Mouse (Mus musculus): ENCODE results near the gene Gpr108.
A peak's percentile ranks its signal among the peaks of the same experiment; 100 is the strongest.

The Gpr108 gene

DNA sequence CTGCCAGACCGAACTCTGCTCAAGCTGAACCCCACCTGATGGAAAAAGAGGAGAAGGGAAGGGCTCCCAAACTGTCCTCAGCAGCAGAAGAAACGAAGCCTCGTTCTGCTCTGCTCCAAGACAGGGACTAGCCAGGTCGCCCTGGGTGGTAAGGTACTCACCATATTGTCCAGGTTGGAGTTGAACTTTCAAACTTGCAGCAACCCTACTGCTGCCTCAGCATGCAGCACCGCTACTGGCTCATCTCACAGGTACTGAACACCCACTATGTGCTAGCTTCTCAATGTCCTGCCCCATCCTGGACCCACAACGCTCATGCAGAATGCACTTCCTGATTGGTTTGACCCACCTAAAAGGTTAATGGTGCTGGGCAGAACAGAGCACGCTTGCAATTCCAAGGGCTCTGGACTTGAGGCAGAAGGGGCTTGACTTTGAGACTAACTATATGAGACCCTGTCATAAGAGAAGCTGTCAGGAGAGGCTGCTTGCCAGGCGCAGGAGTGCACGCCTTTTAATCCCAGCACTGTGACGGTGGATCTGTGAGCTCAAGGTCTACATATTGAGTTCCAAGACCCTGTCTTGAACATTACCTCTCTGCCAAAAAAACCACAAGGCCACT lies 2.8 kb downstream of the Gpr108 start:
- DNase-seq (ENCODE audit: low read depth) = no peak

DNA sequence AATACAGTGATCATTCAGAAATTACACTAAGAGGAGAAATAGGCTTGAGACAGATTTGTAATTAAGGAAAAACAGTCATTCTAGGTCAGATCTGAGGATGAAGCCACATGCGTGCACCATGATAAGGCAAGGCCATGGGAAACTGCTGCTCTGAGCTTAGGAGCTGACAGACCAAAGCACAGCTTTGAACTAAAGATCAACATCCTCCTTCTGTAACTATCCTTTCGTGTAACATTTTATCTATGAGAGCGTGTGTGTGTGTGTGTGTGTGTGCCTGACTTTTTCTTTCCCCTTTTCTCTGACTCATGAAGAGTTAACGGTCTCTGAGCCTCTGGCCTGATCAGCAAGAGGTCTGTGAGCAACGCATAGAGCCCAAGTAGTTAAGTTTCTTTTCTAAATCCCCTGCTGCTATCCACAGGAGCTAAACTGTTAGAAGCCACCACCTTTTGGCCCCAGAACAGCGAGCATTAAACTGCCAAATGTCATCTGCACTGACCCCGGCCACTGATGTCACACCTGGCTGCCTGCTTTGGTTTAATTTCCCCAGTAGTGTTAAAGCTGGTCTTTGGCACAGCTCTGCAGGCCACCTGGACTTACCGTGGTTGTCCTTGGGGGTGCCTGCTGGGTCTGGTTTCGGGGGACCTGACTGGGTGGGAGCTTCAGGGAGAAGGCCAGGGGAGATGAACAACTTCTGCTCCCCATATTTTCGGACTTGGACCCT lies 4.4 kb downstream of the Gpr108 start:
- DNase-seq (ENCODE audit: low read depth) = no peak

DNA sequence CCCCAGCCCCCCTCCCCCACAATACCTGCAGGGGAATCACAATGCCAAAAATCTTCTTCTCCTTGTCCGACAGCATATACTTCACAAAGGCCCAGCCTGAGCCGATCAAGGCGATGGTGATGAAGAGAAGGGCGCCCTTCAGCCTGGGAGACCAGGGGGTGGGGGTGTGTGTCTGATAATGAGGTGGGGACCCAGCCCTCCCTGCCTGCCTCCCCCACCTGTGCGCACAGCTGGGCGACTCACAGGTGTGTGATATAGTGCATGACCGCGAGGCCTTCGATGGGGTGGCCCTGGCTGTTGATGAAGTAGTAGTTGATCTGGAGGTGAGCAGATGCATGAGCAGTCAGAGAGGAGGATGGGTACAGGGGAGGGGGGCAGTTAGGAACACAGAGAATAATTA lies 11.1 kb downstream of the Gpr108 start:
- DNase-seq (ENCODE audit: low read depth) = no peak

DNA sequence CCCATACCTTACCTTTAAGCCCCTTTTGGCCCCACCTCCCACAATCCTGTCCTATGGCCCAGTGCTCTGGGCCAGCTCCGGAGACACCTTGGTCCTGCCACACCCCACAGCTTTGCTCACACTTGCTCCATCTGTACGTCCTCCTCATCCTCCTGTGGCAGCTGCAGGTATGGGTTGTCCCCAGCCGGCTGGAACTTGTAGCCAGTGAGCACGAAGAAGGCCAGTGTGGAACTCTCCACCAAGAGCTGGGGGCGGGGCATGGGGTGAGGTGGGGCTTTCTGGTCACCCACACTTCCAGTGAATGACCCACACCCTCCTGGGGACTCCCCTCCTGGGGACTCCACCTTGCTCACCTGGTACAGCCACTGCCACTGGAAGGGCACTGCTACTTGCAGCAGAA lies 12.4 kb downstream of the Gpr108 start:
- DNase-seq (ENCODE audit: low read depth) = no peak

DNA sequence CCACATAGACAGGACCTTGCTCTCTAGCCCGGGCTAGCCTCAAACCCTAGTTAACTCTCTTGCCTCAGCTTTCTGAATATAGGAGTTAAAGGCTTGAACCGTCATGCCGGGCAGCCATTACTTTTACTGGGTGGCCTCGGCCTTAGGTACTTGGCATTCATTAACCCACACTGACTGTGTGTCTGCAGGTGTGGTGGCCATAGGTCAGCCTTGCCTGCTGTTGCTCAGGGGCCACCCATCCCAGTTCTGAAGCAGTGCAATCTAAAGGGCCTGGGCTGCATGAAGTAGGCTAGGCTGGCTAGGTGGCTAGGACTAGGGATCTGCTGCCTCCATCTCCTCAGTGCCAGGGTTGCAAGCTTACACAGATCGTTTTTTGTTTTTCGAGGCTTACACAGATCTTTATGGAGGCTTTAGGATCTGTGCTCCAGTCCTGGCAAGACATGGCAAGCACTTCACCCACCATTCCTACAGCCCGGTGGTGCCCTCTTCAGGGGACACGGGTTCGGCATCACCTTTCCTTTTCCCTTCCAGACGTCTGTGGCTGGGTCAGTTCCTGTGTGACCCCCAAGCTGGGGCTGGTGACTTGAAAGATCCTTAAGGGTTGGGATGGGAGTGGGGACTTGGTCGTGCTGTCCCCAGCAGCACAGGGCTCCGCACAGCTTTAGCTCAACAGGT lies 13.9 kb downstream of the Gpr108 start:
- DNase-seq (ENCODE audit: low read depth) = no peak

DNA sequence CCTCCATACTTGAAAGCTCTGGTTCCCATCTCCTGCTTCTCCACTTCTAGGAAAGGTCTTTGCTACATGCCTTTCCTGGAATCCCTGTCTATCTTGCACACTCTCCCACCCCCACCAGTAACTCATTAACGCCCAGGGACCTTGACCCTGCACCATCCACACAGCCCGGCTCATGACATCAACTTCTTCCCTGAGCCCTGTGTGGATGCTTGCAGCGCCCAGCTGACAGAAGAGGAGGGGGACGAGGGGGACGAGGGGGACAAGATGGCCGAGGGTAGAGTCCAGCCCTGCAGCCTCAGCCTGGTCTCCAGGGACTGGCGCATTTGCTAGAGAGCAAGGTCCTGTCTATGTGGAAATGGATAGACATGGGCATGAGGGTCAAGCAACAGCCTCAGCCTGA lies 15.2 kb downstream of the Gpr108 start:
- DNase-seq (ENCODE audit: low read depth) = no peak

DNA sequence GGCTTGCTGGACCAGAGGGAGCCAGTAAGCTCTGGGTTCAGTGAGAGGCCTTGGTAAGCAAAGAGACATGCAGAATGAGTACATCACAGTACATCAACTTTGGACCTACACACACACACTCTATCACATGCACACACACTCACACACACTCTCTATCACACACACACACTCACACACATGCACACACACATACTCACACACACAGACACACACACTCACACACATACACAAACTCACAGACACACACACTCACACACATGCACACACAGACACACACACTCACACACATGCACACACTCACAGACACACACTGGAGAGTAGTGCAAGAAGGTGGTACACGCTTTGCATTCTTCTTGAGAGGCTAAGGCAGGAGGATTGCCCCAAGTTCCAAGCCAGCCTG lies 16.0 kb downstream of the Gpr108 start:
- DNase-seq (ENCODE audit: low read depth) = no peak

DNA sequence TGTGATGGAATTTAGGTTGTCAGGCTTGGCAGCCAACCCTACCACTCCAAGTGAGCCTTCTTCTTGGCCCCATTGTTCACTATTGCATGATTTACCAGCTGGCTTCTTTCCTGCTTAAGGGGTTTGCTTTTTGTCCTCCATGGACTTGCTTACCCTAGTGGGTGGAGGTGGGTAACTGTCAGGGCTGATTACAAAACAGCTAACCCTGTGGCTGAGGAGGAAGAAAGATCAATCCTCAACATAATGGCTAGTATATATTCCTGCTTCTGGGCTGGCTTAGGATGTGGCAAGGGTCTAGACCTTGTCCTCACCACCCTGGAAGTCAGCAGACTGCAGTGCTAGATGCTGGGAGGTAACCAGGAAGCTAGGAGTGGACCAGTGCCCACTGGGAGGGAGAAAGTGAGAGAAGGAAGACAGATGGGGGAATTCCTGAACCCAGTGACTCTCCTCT lies 16.9 kb downstream of the Gpr108 start:
- no peak for DNase-seq (ENCODE audit: low read depth)

DNA sequence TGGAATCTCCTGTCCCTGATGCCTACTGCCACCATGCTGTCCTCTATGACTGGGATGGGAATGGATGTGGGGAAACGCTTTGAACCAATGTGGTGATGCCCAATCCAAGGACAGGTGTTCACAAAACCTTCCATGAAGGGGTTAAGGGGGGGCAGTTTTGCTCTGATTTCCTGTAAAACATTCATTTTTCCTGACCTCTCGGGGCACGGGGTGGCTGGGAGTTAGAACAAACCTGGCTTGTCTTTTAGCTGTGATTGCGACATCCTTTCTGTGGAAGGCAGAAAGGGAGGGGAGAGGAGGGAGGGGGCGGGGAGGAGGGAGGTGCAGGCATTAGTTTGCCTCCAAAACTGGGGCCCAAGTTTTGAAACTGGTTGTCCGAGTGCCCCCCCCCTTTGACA lies 17.5 kb downstream of the Gpr108 start:
- DNase-seq (ENCODE audit: low read depth) = peak; percentile 61

DNA sequence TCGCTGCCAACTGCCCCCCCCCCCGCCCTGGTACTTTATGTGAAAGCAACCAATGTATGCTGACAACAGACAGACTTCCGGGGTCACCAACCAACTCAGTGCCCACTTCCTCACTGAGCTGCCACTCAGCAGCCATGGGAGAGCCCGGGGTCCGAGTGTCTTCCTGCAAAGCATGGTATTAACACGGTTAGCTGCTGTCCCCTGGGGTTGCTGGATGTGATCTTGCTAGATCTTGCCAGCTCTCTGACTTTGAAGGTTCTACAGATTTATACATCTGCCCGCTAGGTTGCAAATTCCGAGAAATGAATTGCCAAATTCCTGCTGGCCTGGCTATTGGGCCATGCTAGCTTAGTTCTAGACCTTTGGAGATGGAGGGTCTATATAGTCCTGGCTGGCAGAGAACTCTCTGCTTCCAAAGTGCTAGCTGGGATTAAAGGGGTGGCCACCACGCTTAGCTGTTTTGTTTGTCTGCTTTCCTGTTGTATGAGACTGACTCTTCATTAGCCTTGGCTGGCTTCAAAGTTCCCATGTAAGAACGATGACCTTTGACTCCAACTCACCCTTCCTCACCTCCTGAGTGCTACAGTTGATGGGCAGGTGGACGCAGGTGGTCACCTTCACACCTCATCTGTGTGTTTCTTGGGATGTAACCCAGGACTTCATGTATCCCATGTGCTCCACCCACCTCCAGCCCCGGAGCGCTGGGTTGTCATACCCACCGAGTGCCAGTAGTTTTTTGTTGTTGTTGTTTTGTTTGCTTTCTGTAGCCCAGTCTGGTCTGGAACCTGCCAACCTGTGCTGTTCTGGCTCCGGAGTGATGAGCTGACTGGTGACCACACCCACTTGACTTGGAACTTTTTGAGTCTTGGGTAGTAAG lies 18.2 kb downstream of the Gpr108 start:
- DNase-seq (ENCODE audit: low read depth) = no peak

DNA sequence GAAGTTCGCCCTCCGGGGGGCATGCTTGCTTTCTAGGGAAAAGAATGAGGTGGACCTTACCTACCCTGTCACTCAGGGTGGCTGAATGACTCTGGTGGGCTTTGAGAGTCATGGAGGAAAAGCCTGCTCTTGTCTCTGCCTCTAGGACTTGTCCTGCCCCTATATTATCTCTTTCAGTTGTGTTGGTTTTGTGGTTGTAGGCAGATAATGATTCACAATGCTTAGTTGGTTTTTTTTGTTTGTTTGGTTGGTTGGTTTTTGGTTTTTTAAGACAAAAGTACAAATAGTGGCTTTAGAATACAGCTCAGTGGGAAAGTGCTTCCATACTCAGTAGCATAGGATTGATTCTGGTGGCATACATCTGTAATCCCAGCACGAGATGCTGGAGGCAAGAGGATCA lies 19.4 kb downstream of the Gpr108 start:
- no peak for DNase-seq (ENCODE audit: low read depth)

DNA sequence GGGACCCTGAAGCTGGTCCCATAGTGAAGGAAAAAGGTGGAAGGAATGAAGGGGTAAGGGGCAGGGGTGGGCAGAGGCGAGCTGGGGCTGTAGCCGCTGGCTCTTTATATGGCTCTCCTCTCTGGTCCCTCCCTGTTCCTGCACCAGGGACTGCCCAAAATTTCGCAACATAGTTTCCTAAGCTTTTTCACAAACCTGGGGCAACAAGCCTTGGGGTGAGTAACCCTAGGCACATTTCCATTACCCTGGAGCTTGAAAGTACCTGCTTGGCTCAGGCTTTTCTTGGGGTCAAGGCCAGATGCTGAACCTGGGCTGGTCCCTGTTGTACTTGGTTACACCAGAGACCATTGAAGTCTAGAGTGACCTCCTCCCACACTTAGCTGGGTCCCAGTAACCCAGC lies 20.2 kb downstream of the Gpr108 start, which contains the start of gene C3:
Gene C3, minus strand, starts transcription at position 123 of the 400 bp plus-strand sequence.
- DNase-seq (ENCODE audit: low read depth) = peak; percentile 84

DNA sequence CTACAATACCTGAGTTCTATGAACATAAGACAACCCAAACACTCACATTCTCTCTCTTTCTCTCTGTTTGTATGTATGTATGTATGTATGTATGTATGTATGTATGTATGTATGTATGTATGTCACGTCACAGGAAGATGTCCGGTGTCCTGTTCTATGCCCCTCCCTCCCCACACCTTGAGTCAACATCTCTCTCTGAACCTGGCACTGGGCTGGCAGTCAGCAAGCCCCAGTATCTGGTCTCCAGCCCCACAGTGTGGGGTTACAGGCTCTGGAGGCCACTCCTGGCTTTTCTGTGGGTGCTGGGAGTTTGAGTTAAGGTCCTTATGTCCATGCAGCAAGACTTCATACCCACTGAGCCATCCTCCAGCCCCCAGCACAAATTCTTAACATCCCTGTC lies 20.8 kb downstream of the Gpr108 start:
- DNase-seq (ENCODE audit: low read depth) = no peak

DNA sequence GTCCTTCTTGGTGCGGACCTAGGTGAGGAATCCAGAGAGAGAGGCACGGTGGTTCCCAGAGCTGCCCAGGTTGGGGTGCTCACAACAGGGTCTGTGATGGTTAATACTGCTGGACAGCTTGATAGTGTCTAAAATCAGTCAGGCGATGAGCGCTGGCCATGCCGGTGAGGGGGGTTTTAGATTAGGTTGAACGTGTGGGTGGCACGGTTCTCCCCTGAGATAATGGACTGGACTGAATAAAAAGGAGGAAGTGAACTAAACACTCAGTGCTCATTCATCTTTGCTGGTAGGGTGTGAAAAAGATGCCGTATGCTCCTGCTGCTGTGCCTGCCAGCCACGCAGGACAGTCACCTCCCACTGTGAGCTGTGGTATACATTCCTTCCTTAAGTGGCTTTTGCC lies 24.9 kb downstream of the Gpr108 start:
- DNase-seq (ENCODE audit: low read depth) = no peak

DNA sequence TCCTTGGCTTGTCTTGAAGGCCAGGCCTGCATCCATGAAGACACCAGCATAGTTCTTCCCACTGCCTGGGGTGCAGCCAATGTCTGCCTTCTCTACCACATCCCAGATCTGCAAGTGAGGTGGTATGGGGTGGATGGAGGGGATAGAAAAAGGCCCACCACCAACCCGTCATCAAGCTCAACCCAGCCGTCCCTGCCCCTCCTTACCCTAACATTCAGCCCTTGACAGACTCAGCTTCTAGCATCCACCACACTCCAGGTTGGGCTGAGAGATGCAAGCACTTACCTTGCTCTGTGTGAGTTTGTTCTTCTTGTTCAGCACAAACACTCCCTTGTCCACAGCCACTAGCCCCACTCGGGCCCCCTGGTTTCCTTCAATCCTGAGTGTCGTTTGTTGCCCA lies 26.3 kb downstream of the Gpr108 start:
- DNase-seq (ENCODE audit: low read depth) = no peak

DNA sequence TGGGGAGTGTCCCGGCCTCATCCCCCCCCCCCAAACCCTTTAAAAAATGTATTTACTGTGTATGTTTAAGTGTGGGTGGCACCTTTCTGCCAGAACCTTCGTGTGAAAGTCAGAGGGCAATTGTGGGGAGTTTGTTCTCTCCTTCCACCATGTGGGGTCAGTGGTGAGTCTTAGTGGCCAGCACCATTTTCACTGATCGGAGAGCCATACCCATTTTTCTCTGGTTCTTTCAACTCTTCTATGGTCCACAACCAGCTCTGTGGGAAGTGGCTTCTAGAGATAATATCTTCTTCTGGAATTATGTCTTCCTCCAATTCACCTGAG lies 28.4 kb downstream of the Gpr108 start:
- peak; percentile 74 for DNase-seq (ENCODE audit: low read depth)

DNA sequence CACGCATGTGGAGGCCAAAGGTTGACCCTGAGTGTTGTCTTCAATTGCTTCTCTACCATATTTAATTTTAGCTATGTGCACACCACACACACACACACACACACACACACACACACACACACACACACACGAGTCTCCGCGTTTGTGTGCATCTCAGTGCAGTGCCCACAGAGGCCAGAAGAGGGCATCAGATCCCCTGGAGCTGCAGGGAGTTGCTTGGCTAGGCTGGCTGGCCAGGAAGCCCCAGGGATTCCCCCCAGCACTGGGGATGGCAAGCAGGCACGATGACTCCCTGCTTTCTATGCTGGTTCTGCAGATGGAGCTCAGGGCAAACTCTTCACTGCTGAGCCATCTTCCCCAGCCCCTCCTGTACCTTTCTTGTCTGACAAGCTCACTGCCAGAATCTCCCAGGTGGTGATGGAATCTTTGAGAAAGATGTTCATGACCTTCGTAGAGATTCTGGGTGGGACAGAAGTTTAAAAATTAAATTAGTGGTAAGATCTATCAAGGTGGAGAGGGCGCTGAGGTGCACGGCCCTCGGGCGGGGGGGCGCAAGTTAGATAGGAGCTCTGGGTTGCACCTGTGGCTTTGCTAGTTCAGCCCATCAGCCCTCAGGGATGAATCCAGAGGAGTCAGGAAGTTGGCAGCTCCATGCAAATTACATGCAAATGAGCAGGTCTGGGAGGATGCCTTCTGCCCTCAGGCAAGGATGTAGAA lies 28.9 kb downstream of the Gpr108 start:
- peak; percentile 72 for DNase-seq (ENCODE audit: low read depth)

DNA sequence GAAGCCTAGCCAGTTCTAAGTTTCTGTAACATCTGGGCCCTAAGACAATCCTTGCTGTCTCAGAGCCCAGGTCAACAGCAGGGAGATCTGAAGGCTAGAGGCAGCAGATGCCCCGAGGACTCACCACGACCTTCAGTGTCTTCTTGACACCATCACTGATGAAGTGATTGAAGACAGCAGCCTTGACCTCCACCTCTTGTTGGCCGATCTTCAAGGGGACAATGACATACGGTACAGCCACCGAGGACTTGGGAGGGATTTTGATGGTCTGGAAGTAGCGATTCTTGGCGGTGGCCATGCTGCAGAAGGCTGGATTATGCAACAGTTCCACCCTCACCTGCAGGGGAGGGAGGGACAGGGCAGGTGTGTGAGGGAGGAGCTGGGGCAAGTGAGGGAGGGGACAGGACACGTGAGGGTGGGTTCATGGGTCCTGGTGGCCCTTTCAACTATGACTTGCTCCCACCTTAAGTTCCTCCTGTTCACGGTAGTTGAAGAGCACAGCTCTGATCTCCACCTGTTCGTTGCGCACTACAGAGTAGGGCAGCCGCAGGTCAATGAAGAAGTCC lies 29.8 kb downstream of the Gpr108 start:
- no peak for DNase-seq (ENCODE audit: low read depth)

DNA sequence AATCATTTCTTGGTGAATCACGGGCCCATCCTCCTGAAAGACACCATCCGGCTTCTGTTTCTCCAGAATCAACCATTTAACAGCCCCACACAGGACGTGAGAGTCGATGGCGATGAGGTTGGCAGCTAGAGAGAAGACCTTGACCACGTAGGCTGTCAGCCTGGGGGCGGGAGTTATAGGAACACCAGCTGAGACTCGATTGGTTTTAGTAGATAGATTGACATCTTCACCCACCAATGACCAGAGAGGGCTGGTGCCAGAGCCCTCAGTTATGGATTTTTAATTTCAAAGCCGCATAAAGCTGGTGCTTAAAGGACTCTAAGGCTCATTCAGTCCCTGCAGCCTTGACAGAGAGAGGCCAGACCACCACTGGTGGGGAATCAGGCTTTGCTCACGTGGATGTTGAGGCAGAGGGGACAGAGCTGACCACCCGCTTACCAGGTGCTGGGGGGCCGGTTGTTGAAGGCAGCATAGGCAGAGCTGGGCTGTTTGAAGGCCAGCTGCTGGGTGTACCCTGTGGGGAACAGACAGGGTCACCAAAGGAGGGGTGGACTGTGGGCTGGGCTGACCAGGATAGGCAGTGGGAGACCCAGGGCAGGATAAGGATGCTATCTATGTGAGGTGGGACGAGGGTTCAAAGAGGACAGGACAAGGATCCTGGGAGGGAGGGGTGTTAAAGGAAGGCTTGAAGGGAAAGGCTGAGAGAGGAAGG lies 33.4 kb downstream of the Gpr108 start:
- peak; percentile 76 for DNase-seq (ENCODE audit: low read depth)

DNA sequence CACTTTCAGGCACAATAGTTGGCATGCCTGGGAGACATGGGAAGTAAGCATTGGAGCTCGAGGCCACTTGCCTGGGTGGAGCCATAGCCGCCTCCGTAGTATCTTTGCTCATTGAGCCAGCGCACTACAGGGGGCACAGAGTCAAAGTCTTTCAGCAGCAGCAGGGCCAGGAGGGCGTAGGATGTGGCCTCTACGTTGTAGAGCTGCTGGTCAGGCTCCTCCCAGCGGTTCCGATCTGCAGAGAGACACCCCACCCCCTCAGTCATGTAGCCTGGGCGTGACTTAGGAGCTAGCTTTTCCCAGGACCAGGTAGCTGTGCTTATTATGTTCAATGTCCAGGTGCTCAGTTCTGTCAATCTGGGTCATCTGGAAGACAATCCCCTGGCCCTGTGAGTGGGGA lies 36.7 kb downstream of the Gpr108 start:
- DNase-seq (ENCODE audit: low read depth) = no peak

DNA sequence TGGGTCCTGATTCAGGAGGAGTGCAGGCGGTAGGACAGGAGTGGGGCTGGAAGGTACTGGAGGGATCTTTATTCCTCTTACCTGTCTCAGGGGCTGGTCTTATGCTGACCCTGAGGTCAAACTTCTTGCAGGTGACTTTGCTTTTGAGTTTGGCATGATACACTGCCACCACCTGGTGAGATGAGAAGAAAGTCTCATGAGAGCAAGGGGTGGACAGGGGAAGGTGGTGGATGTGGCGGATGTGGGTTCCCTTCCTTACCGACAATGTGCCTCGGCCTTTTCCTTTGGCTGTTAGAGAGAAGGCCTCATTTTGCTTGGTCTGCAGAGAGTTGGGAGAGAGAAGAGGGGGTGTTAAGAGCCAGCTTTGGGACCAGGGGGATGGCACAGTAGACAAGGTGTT lies 38.9 kb downstream of the Gpr108 start:
- DNase-seq (ENCODE audit: low read depth) = peak; percentile 78
